Mouse (Mus musculus) heart, postnatal 0 days (tissue): ENCODE measurements around the gene Tcf15.

Source experiments
- CTCF ChIP-seq: IDR thresholded peaks from 2 replicates; pipeline ENCODE4 v1.5.1; 2016; ENCODE audit warnings: antibody characterized with exemption, control low read depth, low read depth
- EP300 ChIP-seq: IDR thresholded peaks from 2 replicates; pipeline ENCODE4 v1.6.1; 2016; ENCODE audit warnings: antibody characterized with exemption, low read depth

GRCm38 (mm10) chr2:152105318-152106224 lies 37.8 kb upstream of the Tcf15 start, which contains the start of gene Srxn1:
- peak; percentile 57 for TF ChIP-seq CTCF
- 0 out of 2 replicates have a peak, but pooled peaks have one; percentile 40 for TF ChIP-seq EP300
